Mouse (Mus musculus) bone marrow macrophage, adult 2 months (primary cell): ENCODE data around the gene Btnl10. TPM values are rescaled to one million over a fixed set of nuclear protein-coding genes. Genes with fewer than 3 reads are reported as not detected.

ENCODE experiments used
- H3K27ac ChIP-seq: 2 replicates; pipeline ENCODE4 v1.5.1; 2012; ENCODE audit warnings: low read depth, low read length; ENCODE audit not compliant: insufficient read depth
- H3K4me1 ChIP-seq: 2 replicates; pipeline ENCODE4 v1.6.1; 2012; ENCODE audit warnings: low read length; ENCODE audit not compliant: control insufficient read depth, insufficient read depth
- H3K4me3 ChIP-seq: 2 replicates; pipeline ENCODE4 v1.5.1; 2012; ENCODE audit warnings: mild to moderate bottlenecking, low read length, moderate library complexity; ENCODE audit not compliant: insufficient read depth
- CTCF ChIP-seq: IDR thresholded peaks from 2 replicates; pipeline ENCODE4 v1.5.1; 2012; ENCODE audit warnings: low read depth, mild to moderate bottlenecking, low read length, moderate library complexity
- POLR2A ChIP-seq: IDR thresholded peaks from 2 replicates; pipeline ENCODE4 v1.6.1; 2012; ENCODE audit warnings: mild to moderate bottlenecking, low read depth, low read length, borderline replicate concordance
- polyA plus RNA-seq: library from polyadenylated mRNA; stranded (reverse); fragments of >200 nt; gene quantifications from 2 replicates; pipeline ENCODE4 v1.2.4, GENCODE M21; 2012; ENCODE audit not compliant: missing spikeins, insufficient read depth, insufficient read length

Btnl10 gene
- polyA plus RNA-seq, 1 experiment = not detected

DNA sequence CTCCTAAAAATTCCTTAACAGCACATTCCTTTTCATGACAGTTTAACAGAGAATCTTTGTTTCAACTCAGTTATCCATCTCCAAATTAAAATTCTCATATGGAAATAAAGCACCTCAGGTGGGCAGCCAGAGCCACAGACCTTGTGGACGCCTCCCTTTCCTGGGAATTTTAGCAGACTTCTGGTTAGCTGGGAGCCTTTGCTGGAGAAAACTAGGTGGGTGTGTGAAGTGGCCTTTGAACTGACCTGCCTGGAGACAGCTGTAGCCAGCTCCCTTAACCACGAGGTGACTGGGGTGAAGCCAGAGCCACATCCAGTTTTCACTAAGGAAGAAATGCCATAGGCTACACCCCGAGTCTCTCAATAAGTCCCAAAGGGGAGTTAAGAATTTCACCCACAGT, 11.9 kb downstream of the Btnl10 start:
- no peak overlapping the region for H3K27ac ChIP-seq
- peaks cover 5% of the 10 kb centered on the region for H3K4me1 ChIP-seq
- TF ChIP-seq CTCF (no peak), POLR2A (no peak)

GRCm38 (mm10) chr11:58930254-58930653, 12.5 kb downstream of the Btnl10 start:
- TF ChIP-seq POLR2A (no peak), CTCF (no peak)
- no peak overlapping the region for H3K4me3 ChIP-seq
- no peak overlapping the region for H3K27ac ChIP-seq
- H3K4me1 ChIP-seq = peaks cover 5% of the 10 kb centered on the region

More for the DNA sequence above, 11.9 kb downstream of the Btnl10 start:
- H3K4me3 ChIP-seq = no peak overlapping the region

DNA sequence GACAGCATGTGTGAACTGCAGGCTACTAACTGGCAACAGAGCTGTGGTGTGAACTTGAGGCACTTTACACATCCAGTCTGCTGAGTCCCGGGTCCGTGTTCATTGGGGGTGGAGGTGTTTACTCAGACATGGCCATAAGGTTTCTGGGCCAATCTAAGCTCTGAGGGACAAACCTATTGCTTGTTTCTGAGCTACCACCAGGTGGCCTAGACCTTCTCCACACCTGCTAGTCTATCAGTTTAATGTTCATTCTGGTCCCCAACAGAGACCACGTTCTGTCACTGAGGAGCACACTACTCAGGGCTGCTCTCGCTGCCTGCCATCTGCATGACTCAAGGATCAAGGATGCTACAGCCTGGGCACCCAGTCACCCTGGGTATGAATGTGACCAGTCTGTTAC, 13.9 kb downstream of the Btnl10 start:
- TF ChIP-seq CTCF (no peak), POLR2A (no peak)
- Histone ChIP-seq H3K27ac (no peak overlapping the region), H3K4me1 (peaks cover 5% of the 10 kb centered on the region), H3K4me3 (no peak overlapping the region)

GRCm38 (mm10) chr11:58937909-58938308, 20.2 kb downstream of the Btnl10 start:
- Histone ChIP-seq H3K4me3 (peak overlapping the region; percentile 89), H3K4me1 (peaks cover 9% of the 10 kb centered on the region; the same call in 1 of the 2 replicates), H3K27ac (no peak overlapping the region)
- TF ChIP-seq CTCF (no peak), POLR2A (no peak)

DNA sequence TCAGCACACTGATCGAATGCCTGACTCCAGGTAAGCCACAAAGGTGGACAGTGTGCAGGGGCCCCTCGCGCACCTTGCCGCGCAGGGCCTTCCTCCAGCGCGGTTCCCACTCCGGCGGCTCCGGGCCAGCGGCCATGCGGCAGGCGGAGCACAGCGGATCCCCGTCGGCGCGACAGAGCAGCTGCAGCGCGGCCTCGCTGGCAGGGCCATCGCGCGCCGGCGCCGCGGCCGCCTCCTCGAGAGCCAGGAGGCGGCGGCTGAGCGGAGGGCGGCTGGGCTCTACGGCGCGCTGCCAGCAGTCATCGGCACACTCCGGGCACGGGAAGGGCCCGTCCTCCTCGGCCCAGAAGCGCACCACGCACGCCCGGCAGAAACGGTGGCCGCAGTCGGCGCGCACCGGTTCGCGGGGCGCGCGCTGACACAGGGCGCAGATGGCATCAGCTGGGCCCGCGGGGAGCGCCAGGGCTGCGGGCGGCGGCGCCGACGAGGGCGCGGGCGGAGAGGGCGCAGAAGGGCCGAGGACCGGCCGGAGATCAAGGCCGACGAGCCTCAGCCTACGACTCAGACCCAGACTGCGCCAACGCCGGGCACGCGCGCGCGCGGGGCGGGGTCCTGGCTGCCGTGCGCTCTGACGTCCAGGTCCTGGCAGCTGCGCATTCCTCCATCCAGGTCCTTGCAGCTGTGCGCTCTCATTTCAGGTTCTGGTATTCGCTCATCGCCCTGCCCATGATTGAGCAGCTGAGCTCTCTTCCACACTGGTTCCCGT, 20.8 kb downstream of the Btnl10 start, which contains the start of gene Rnf187:
TSS of gene Rnf187 (minus strand) at position 595 of the 766 bp plus-strand sequence.
- TF ChIP-seq POLR2A = no peak
- TF ChIP-seq CTCF = no peak

DNA sequence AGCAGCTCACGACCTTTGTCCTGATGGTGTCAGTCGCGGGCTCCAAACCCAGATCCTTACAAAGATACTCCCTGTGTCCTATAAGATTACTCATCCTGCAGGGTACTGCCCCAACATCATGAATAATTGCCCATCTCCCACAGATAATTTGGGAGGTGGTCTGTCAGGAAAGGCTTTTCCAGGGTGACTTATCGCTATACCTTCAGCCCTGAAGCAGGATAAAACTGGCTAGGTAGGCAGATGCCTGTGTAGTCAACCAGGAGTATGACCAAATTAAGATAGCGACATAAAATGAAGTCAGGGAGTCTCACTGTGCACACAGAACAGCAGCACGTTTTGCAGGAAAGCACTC, 21.4 kb downstream of the Btnl10 start:
- 0 out of 2 replicates have a peak overlapping the region, but pooled peaks have one; percentile 2 for H3K27ac ChIP-seq
- TF ChIP-seq POLR2A (no peak), CTCF (no peak)
- H3K4me1 ChIP-seq = peaks cover 9% of the 10 kb centered on the region; the same call in 1 of the 2 replicates
- H3K4me3 ChIP-seq = peak overlapping the region; percentile 33

More for the DNA sequence above, 20.8 kb downstream of the Btnl10 start, which contains the start of gene Rnf187:
- Histone ChIP-seq H3K4me1 (peaks cover 9% of the 10 kb centered on the region; the same call in 1 of the 2 replicates), H3K4me3 (peak within 1 kb of the TSS; percentile 89), H3K27ac (peak within 1 kb of the TSS; percentile 53)

DNA sequence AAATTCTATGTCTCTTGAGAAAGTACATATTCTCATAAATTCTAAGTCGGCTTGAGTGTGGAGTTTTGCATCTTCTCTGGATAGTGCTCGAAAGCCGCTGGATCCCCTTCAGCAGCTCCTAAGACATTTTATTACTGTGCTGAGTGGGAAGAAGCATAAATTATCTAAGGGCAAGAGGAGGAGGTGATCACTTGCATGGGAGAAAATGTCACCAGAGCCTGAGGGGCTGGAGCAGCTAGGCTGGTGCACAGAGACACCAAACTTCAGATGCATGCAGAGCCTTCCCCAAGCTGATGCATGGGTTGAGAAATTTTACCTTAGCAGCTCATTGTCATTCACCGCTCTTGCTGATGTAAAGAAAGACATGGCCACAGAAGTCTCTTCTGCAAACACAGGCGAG, 26.4 kb downstream of the Btnl10 start:
- no peak overlapping the region for H3K4me3 ChIP-seq
- TF ChIP-seq CTCF (no peak), POLR2A (no peak)
- H3K27ac ChIP-seq = no peak overlapping the region
- no peaks in the 10 kb centered on the region; the same call in 1 of the 2 replicates for H3K4me1 ChIP-seq

- H3K27ac ChIP-seq = no peak overlapping the region
- no peak overlapping the region for H3K4me3 ChIP-seq
- H3K4me1 ChIP-seq = no peaks in the 10 kb centered on the region; the same call in 1 of the 2 replicates
- no peak for TF ChIP-seq CTCF
- no peak for TF ChIP-seq POLR2A
Measured at GRCm38 (mm10) chr11:58947306-58947705, 29.6 kb downstream of the Btnl10 start.

DNA sequence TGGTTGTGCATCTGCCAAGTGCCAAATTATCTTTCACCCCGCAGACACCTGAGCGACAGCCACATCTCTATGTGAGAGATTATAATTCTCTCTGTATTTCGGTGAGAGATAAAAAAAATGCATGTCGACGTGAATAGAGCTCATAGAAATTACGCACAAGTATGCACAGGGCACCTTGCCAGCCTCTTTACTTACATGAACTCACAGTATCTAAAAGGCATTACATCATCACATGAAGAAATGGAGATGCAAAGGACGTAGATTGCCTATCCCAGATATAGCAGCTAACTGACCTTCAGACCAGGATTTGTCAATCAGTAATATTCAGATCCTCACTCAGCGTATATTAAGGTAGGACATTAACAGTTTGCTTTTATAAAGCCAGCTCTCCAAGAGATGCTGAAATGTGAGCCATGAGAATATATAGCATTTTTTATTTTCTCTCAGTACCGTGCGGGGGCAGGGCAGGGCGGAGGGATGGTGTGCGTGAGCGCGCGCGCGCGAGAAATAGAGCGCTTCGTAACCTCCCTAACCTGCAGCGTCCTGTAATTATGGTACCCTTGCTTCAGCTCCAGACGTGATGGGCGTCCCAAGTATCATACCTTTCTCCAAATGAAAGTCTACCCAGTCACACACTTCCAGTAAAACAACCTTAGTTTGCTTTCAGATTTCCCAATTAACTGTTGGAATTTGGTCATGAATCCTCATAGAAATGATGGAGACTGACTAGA, 30.3 kb downstream of the Btnl10 start:
- H3K4me3 ChIP-seq = peak overlapping the region; percentile 23
- no peaks in the 10 kb centered on the region; the same call in none of the 2 replicates for H3K4me1 ChIP-seq
- TF ChIP-seq CTCF = no peak
- no peak for TF ChIP-seq POLR2A
- H3K27ac ChIP-seq = no peak overlapping the region
